Mouse (Mus musculus): ENCODE measurements around the gene Cp. TPM values are rescaled to one million over a fixed set of nuclear protein-coding genes. Genes with fewer than 3 reads are reported as not detected.

Cp gene
- total RNA-seq, 2 experiments from 2014 or later = 0.05 to 2.9 TPM

DNA sequence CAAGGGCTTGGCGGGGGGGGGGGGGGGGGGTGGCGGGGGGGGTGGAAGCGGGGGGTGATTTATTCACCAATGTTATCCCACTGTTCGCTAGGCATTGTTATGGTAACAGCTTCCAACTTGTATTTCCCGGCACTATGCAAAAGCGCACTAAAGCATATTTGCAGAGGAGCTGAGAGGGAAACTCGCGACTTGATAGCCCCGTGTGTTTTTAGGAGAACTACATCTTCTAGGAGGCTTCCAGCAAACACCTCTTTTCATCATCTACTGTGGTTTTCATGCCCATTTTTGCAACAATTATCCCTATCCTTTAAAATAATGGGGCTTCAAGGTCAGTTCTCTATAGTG lies 101.3 kb downstream of the Cp start:
- ATAC-seq (replicated peaks; ENCODE audit: poor library complexity, severe bottlenecking) = no peak

Other genes starting within 250 kb of the Cp start
- gene Hps3, start 78.3 kb downstream of the Cp start, total RNA-seq (2014; fragmentation: Nextera tagmentation) = 39.4 and 40.1 TPM in 2 replicates
- 25.1 and 34.2 TPM in 2 replicates for gene Hps3, start 78.3 kb downstream of the Cp start, total RNA-seq (2017)
- gene Hltf, start 100.8 kb downstream of the Cp start, total RNA-seq (2014; fragmentation: Nextera tagmentation) = 32.6 and 46.6 TPM in 2 replicates
- gene Hltf, start 100.8 kb downstream of the Cp start, total RNA-seq (2017) = 44.2 and 49.6 TPM in 2 replicates
- gene Gyg, start 198.3 kb downstream of the Cp start, total RNA-seq (2014; fragmentation: Nextera tagmentation) = 91.3 and 95.1 TPM in 2 replicates
- gene Gyg, start 198.3 kb downstream of the Cp start, total RNA-seq (2017) = 48.5 and 57.6 TPM in 2 replicates

Measured in granulocyte monocyte progenitor cell, adult 5-6 weeks (primary cell).